Mouse (Mus musculus): ENCODE measurements around the gene V1ra8. TPM values are rescaled to one million over a fixed set of nuclear protein-coding genes. Genes with fewer than 3 reads are reported as not detected.

The V1ra8 gene
- not detected in 2 replicates for polyA plus RNA-seq (2012; rRNA removed)

DNA sequence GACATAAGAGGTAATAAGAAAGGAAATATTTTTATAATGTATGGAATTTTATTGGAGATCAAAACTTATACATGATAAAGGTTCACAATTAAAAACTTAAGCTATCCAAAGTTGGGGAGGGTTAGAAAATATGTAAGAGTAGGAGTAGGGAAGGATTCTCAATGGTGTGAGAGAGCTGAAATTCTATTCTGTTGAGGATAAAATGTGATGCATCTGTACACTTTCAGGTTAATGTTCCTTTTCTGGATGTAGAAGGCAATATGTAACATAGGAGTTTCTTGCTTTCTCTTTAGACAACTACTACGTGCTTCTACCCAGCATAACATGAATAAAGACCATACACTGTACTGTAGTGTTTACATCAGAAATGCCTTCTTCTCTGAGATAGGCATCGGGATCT is at the start of gene V1ra8:
Gene V1ra8 (plus strand): TSS at position 301 of the 400 bp plus-strand sequence.

DNA sequence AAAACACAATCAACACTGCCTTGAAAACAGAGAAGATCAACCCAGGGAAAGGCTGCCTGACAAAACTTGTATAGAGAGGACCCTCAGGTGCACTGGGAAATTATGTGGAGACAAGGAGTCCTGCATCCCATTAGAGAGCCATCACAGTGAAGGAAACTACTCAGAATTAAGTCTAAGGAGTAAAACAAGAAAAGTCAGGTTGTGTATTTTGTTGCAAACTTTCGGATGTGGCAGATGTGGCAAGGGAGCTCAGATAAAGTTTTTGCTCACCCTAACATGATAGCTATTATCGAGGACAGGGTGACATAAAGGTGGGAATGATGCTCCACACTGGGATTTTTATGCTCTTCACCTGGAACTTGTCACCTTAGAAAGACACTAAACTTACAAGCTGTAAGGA is 28.1 kb upstream of the V1ra8 start, which contains the start of gene Vmn1r52:
Gene Vmn1r52 (plus strand): TSS at position 301 of the 400 bp plus-strand sequence.

DNA sequence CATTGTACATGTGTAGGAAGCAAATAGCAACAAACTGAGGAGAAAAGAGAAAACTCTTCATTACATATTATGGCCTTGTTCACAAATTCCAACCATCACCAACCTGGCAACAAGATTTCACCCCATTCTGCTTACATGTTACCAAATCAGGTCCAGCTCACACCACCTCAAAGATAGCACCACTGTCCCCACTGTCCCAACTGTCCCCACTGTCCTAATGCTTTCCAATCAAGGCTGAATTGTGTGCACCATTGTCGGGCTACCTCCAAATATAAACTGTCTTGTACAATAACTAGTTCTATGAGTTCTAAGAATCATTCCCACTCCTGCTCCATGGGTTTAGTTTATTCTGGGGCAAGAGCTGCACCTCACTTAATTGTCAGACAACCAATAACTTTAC is 21.7 kb downstream of the V1ra8 start, which contains the start of gene Vmn1r53:
Gene Vmn1r53 (minus strand): TSS at position 101 of the 400 bp plus-strand sequence.

DNA sequence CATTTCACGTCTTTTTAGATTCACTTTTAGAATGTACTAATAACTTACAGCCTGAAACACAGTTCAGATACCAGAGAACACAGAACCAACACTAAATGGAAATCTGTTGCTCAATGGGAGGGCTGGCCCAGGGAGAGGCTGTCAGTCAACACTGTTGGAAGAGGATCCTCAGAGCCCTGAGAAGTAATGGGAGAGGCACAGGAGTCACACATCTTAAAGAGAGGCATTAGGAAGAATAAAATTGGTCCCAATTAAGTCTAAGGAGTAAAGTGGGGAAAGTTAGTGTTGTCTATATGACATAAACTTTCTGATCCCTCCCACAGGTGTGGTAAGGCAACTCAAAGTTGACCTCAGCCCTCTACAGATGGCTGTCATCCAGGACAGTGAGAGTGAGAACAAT is 43.4 kb downstream of the V1ra8 start, which contains the start of gene Vmn1r54:
Gene Vmn1r54 (plus strand): TSS at position 301 of the 400 bp plus-strand sequence.

Other genes with a start within 250 kb of the V1ra8 start
- not detected in 2 replicates for gene Vmn1r46, start 233.5 kb upstream of the V1ra8 start, polyA plus RNA-seq (2012; rRNA removed)
- gene Vmn1r47, start 186.6 kb upstream of the V1ra8 start, polyA plus RNA-seq (2012; rRNA removed): not detected in 2 replicates
- not detected in 2 replicates for gene Vmn1r48, start 166.0 kb upstream of the V1ra8 start, polyA plus RNA-seq (2012; rRNA removed)
- gene Vmn1r49, start 124.3 kb upstream of the V1ra8 start, polyA plus RNA-seq (2012; rRNA removed): not detected in 2 replicates
- not detected in 2 replicates for gene Vmn1r50, start 101.4 kb upstream of the V1ra8 start, polyA plus RNA-seq (2012; rRNA removed)
- gene Vmn1r51, start 80.2 kb upstream of the V1ra8 start, polyA plus RNA-seq (2012; rRNA removed): not detected in 2 replicates
- gene Vmn1r52, start 28.0 kb upstream of the V1ra8 start, polyA plus RNA-seq (2012; rRNA removed): not detected in 2 replicates
- gene Vmn1r53, start 21.6 kb downstream of the V1ra8 start, polyA plus RNA-seq (2012; rRNA removed): 0.05 TPM in 1 of 2 replicates, not detected in the other
- not detected in 2 replicates for gene Vmn1r54, start 43.5 kb downstream of the V1ra8 start, polyA plus RNA-seq (2012; rRNA removed)
- not detected in 2 replicates for gene BC048671, start 98.4 kb downstream of the V1ra8 start, polyA plus RNA-seq (2012; rRNA removed)
- gene Chst13, start 122.4 kb downstream of the V1ra8 start, polyA plus RNA-seq (2012; rRNA removed): 0.45 and 0.82 TPM in 2 replicates
- gene Uroc1, start 130.5 kb downstream of the V1ra8 start, polyA plus RNA-seq (2012; rRNA removed): 0.17 and 0.23 TPM in 2 replicates
- 8.5 and 12.2 TPM in 2 replicates for gene Zxdc, start 166.7 kb downstream of the V1ra8 start, polyA plus RNA-seq (2012; rRNA removed)
- gene Cfap100, start 226.0 kb downstream of the V1ra8 start, polyA plus RNA-seq (2012; rRNA removed): 2.3 and 5.4 TPM in 2 replicates